Mouse (Mus musculus) stomach, postnatal 0 days (tissue): ENCODE measurements at regions not wholly inside any gene's neighbourhood (a gene's known extent, or its start where the extent isn't known, plus 50 kb on each side); places are given as distances from the start of the nearest gene placed in this dataset.
A peak's percentile ranks its signal among the peaks of the same experiment; 100 is the strongest.

Source experiments
- ATAC-seq: fragments of 200-750 bp; cut with Nextera tagmentation; 2 replicates; pipeline ENCODE4 v1.8.0; 2017; ENCODE audit not compliant: low FRiP score, low TSS enrichment
- DNase-seq: peaks from one replicate; pipeline ENCODE4 v3.0.0-alpha.2; 2016; ENCODE audit warnings: low spot score
- H3K27ac ChIP-seq: fragments of 300-500 bp; sonication (generic); replicated peaks from 2 replicates; pipeline ENCODE4 v1.5.1; 2014; ENCODE audit warnings: mild to moderate bottlenecking, control low read depth
- H3K27me3 ChIP-seq: fragments of 300-500 bp; sonication (generic); 2 replicates; pipeline ENCODE4 v1.6.1; 2014; ENCODE audit warnings: low read length; ENCODE audit not compliant: control insufficient read depth, insufficient read depth
- H3K36me3 ChIP-seq: fragments of 300-500 bp; sonication (generic); 2 replicates; pipeline ENCODE4 v1.6.1; 2014; ENCODE audit warnings: low read length, mixed read lengths; ENCODE audit not compliant: control insufficient read depth, insufficient read depth
- H3K4me1 ChIP-seq: fragments of 300-500 bp; sonication (generic); replicated peaks from 2 replicates; pipeline ENCODE4 v1.6.1; 2014; ENCODE audit warnings: antibody characterized with exemption; ENCODE audit not compliant: control insufficient read depth, insufficient read depth
- H3K4me2 ChIP-seq: fragments of 300-500 bp; sonication (generic); replicated peaks from 2 replicates; pipeline ENCODE4 v1.6.1; 2014; ENCODE audit warnings: low read depth, mild to moderate bottlenecking, control low read depth, moderate library complexity
- H3K4me3 ChIP-seq: fragments of 300-500 bp; sonication (generic); 2 replicates; pipeline ENCODE4 v1.5.1; 2014; ENCODE audit warnings: low read depth, low read length, control low read depth
- H3K9ac ChIP-seq: fragments of 300-500 bp; sonication (generic); 2 replicates; pipeline ENCODE4 v1.6.1; 2014; ENCODE audit warnings: mild to moderate bottlenecking, low read length, control low read depth, mixed read lengths
- H3K9me3 ChIP-seq: fragments of 300-500 bp; sonication (generic); 2 replicates; pipeline ENCODE4 v1.6.1; 2016; ENCODE audit warnings: low read length; ENCODE audit not compliant: control insufficient read depth
- CTCF ChIP-seq: IDR thresholded peaks from 2 replicates; pipeline ENCODE4 v1.5.1; 2016; ENCODE audit warnings: antibody characterized with exemption, low read depth, mild to moderate bottlenecking, moderate library complexity
- EP300 ChIP-seq: optimal IDR thresholded peaks from 2 replicates; pipeline ENCODE3; 2016; ENCODE audit warnings: antibody characterized with exemption
- WGBS: fragments of 180-500 bp; shearing (Covaris S2); extraction: QIAGEN DNeasy Blood & Tissue Kit; methylation state at CpG from one replicate; pipeline ENCODE4 v1.1.7; 2014; 5-methylcytosine and 5-hydroxymethylcytosine counted together

DNA sequence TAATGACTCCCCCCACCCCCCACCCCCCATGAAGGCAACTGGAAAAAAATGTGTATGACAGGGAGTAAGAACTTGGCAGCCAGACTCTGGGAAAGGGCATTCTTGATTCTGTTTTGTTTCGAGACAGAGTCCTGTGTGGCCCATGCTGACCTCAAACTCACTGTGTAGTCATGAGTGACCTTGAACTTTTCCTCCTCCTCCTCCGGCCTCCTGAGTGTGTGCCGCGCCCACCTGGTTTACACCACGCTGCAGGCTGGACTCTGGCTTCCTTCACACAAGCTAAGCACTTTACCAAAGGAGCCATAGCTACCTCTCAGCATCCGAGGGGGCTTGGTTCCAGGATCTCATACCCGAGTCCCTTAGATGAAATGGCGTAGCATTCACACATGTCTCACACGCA lies 95.9 kb upstream of the 1600014C23Rik start:
- TF ChIP-seq CTCF (no peak), EP300 (no peak)
- Histone ChIP-seq H3K27me3 (no peaks in the 10 kb centered on the region), H3K4me2 (no peak overlapping the region), H3K27ac (no peak overlapping the region), H3K4me1 (no peaks in the 10 kb centered on the region), H3K36me3 (no peaks in the 10 kb centered on the region), H3K9ac (no peak overlapping the region), H3K4me3 (no peak overlapping the region), H3K9me3 (no peaks in the 10 kb centered on the region)
- 83% methylated on average over 9 of the region's 9 CpGs for WGBS
- no peak for ATAC-seq
- no peak for DNase-seq

GRCm38 (mm10) chr17:45828843-45829242 lies 95.2 kb upstream of the 1600014C23Rik start:
- DNase-seq, result no peak
- Histone ChIP-seq H3K27me3 (no peaks in the 10 kb centered on the region), H3K4me3 (no peak overlapping the region), H3K36me3 (no peaks in the 10 kb centered on the region), H3K4me1 (no peaks in the 10 kb centered on the region), H3K27ac (no peak overlapping the region), H3K9me3 (no peaks in the 10 kb centered on the region), H3K9ac (no peak overlapping the region), H3K4me2 (no peak overlapping the region)
- no peak for TF ChIP-seq EP300
- no peak for TF ChIP-seq CTCF
- ATAC-seq, result no peak
- 60% methylated on average over 11 of the region's 11 CpGs for WGBS

DNA sequence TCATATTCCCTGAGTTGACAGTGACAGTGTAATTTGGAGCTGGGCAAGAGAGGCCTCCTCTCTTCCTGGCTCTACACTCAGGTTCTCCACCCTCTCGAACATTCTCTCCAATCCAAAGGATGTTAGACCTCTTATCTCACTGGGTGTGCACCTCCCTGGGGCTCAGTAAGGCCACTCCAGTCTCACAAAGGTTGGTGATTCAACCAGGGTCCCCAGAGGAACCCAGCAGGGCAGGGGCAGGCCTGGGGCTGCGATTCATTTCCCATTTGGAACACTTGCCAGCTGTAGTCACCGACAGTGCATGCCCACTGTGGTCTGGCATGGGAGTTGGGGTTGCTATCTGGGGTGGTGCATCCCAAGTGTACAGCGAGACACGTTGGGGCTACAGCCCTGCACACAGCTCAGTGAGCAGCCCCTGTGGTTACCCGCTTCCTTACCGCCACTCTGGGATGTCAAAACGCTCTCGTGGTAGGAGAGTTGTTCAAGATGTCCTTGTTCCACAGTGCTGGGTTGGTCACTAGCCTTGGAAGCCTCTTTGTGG lies 94.7 kb upstream of the 1600014C23Rik start:
- H3K9ac ChIP-seq, result no peak overlapping the region
- ATAC-seq, result no peak
- WGBS, result 81% methylated on average over 9 of the region's 9 CpGs
- H3K9me3 ChIP-seq, result no peaks in the 10 kb centered on the region
- no peaks in the 10 kb centered on the region for H3K36me3 ChIP-seq
- no peak overlapping the region for H3K27ac ChIP-seq
- no peak overlapping the region for H3K4me2 ChIP-seq
- H3K27me3 ChIP-seq, result no peaks in the 10 kb centered on the region
- no peaks in the 10 kb centered on the region for H3K4me1 ChIP-seq
- H3K4me3 ChIP-seq, result no peak overlapping the region
- TF ChIP-seq CTCF (no peak), EP300 (no peak)
- DNase-seq, result no peak

GRCm38 (mm10) chr17:45824977-45825376 lies 91.3 kb upstream of the 1600014C23Rik start:
- DNase-seq, result peak; percentile 37
- whole genome bisulfite sequencing, result 58% methylated on average over 8 of the region's 8 CpGs
- no peaks in the 10 kb centered on the region for H3K4me1 ChIP-seq
- H3K36me3 ChIP-seq, result no peaks in the 10 kb centered on the region
- TF ChIP-seq EP300, result no peak
- no peak for TF ChIP-seq CTCF
- H3K4me2 ChIP-seq, result no peak overlapping the region
- H3K4me3 ChIP-seq, result no peak overlapping the region
- no peaks in the 10 kb centered on the region for H3K9me3 ChIP-seq
- no peak overlapping the region for H3K9ac ChIP-seq
- no peaks in the 10 kb centered on the region for H3K27me3 ChIP-seq
- ATAC-seq, result peak; percentile 49; the same call in 1 of the 2 replicates
- H3K27ac ChIP-seq, result no peak overlapping the region

- no peak for ATAC-seq
Observed at GRCm38 (mm10) chr17:45823501-45823900, 89.9 kb upstream of the 1600014C23Rik start.

GRCm38 (mm10) chr17:45822427-45822826 lies 88.8 kb upstream of the 1600014C23Rik start:
- Histone ChIP-seq H3K36me3 (no peaks in the 10 kb centered on the region), H3K9ac (no peak overlapping the region), H3K4me2 (no peak overlapping the region), H3K4me3 (no peak overlapping the region), H3K27ac (no peak overlapping the region), H3K27me3 (no peaks in the 10 kb centered on the region), H3K9me3 (no peaks in the 10 kb centered on the region), H3K4me1 (no peaks in the 10 kb centered on the region)
- 84% methylated on average over 17 of the region's 17 CpGs for WGBS
- DNase-seq (no peak), ATAC-seq (no peak)
- TF ChIP-seq CTCF, result no peak
- no peak for TF ChIP-seq EP300

More at GRCm38 (mm10) chr17:45823501-45823900, 89.9 kb upstream of the 1600014C23Rik start:
- 76% methylated on average over 5 of the region's 5 CpGs for WGBS
- H3K36me3 ChIP-seq, result no peaks in the 10 kb centered on the region
- TF ChIP-seq CTCF, result no peak
- no peak for TF ChIP-seq EP300
- no peaks in the 10 kb centered on the region for H3K27me3 ChIP-seq
- no peaks in the 10 kb centered on the region for H3K9me3 ChIP-seq
- H3K27ac ChIP-seq, result no peak overlapping the region
- H3K4me2 ChIP-seq, result no peak overlapping the region
- no peak for DNase-seq
- no peak overlapping the region for H3K9ac ChIP-seq
- no peak overlapping the region for H3K4me3 ChIP-seq
- H3K4me1 ChIP-seq, result no peaks in the 10 kb centered on the region
